Mouse (Mus musculus): ENCODE results near the gene Tuba8. TPM values are rescaled to one million over a fixed set of nuclear protein-coding genes. Genes with fewer than 3 reads are reported as not detected.

The Tuba8 gene
- total and polyA plus RNA-seq, 2 experiments from 2014 or later: 1.8 to 1.9 TPM

DNA sequence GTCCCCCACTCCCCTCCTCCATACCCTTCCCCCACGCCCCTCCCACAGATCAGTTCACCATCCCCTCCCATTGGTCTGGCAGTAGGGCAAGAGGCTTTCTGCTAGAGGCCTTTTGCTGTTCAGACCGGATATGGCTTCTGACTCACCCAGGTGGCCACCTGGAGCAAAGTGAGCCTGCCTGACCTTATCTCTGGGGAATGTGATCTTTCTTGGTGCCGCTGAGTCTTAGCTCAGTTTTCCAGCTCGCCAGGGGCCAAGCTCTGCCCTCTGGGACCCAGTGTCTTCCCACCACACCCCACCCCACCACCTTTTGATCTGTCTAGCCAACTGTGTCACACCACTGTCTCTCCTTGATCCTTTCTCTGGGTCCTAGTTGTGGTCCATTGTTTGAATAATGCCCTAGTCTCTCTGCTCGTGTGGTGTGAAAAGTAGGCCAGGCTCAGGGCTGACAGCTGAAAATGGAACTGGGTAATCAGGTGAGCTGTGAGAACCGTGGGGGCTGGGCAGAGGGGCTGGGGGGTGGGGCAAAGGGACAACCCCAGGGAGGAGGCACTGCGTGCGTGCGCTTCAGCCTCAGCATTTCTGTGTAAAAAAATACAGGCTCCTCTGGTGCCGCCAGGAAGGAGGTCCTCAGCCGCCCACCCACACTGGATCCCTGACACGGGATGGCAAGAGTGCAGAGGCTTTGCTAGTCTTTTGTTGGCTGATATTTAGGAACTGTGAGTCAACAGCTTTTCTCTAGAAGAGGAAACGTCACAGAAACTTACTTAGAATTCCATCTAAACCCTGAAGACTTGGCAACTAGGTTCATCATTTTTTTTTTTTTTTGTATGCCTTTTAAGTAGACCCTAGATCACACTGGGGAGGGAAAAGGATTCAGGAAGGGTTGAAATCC, 16.2 kb upstream of the Tuba8 start:
- Histone ChIP-seq H3K9me3 (ENCODE audit: low read length) (no peaks in the 10 kb centered on the region), H3K9ac (replicated peaks; ENCODE audit: low read length, poor library complexity, severe bottlenecking) (no peak overlapping the region), H3K4me3 (ENCODE audit: low read depth, low read length) (no peak overlapping the region), H3K27me3 (ENCODE audit: insufficient read depth, low read length) (no peaks in the 10 kb centered on the region), H3K36me3 (ENCODE audit: insufficient read depth, low read length) (peaks cover 46% of the 10 kb centered on the region), H3K4me2 (ENCODE audit: low read depth, low read length, poor library complexity, severe bottlenecking) (no peak overlapping the region), H3K27ac (ENCODE audit: low read depth, low read length) (no peak overlapping the region), H3K4me1 (ENCODE audit: insufficient read depth, low read length) (no peaks in the 10 kb centered on the region)
- TF ChIP-seq CTCF (IDR thresholded peaks at IDR 0.05): no peak
- DNase-seq (ENCODE audit: low spot score) (no peak), ATAC-seq (ENCODE audit: low FRiP score) (no peak)
- 38% methylated on average over 13 of the region's 13 CpGs for WGBS

DNA sequence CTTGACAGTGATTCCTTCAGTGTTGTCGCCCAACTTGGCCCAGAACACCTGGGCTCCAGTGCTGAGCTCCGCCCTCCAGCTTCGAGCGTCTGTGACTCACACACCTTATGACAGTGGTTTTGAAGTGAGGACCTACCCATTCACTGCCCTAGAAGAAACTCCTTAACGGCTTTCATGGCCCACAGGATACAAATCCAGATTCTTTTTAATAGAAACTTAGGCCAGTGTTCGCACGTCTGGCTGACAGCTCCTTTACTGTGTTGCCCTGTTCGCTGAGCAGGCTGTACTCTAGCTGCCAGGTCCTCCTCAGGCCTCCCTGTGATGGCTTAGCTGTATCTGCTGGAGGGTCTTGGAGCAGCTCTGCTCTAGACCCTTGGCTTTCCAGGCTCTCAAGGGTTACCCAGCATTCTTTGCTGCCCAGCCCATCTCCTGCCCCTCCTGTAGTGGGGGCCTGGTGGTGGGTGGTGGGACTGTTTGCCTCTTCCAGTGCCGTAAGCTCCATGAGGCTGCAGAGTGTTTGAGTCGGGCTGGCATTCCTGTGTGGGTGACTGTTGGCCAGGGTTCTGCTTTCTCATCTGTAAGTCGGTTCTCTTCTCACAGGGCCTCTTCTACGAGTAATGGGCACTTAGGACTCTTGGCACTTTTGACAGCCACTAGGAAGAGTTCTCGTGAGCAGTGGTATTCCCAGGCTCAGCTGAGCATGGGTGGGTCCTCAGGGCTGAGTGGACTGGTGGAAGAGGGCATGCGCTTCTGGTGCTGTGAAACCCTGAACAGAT, 15.4 kb upstream of the Tuba8 start:
- ATAC-seq (ENCODE audit: low FRiP score) (no peak; the same call in 1 of the 2 replicates), DNase-seq (ENCODE audit: low spot score) (no peak)
- no peak for TF ChIP-seq CTCF (IDR thresholded peaks at IDR 0.05)
- Histone ChIP-seq H3K36me3 (ENCODE audit: insufficient read depth, low read length) (peaks cover 40% of the 10 kb centered on the region), H3K27me3 (ENCODE audit: insufficient read depth, low read length) (no peaks in the 10 kb centered on the region), H3K9ac (replicated peaks; ENCODE audit: low read length, poor library complexity, severe bottlenecking) (no peak overlapping the region), H3K4me1 (ENCODE audit: insufficient read depth, low read length) (no peaks in the 10 kb centered on the region), H3K4me3 (ENCODE audit: low read depth, low read length) (no peak overlapping the region), H3K4me2 (ENCODE audit: low read depth, low read length, poor library complexity, severe bottlenecking) (no peak overlapping the region), H3K27ac (ENCODE audit: low read depth, low read length) (no peak overlapping the region), H3K9me3 (ENCODE audit: low read length) (no peaks in the 10 kb centered on the region)
- 88% methylated on average over 14 of the region's 14 CpGs for WGBS

DNA sequence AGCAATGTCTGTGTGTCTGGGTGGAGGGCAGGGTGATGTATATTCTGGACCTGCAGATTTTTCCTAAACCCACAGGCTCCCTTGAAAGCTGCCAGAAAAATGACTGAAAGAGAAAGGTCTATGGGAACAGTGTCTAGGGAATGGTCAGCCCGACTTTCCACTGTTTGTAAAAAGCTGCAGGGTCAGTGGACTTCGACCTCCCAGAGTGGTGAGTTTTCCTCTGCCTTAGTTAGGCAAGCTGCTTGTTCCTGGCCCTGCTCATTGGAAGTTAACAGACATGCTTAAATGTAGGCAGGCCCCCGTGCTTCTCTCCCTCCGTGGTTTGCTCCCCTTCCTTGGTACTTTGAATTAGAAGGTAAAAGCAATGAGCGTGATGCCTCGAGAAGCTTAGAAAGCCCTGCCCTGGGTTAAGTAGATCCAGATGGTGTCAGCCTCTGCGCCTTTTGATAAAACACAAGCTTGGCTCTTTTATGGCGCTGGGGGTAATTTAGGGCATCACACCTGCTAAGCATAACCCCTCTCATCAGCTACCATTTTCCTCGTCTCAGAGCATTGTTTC, 12.6 kb upstream of the Tuba8 start:
- Histone ChIP-seq H3K27me3 (ENCODE audit: insufficient read depth, low read length) (no peaks in the 10 kb centered on the region), H3K4me1 (ENCODE audit: insufficient read depth, low read length) (no peaks in the 10 kb centered on the region), H3K27ac (ENCODE audit: low read depth, low read length) (no peak overlapping the region), H3K4me3 (ENCODE audit: low read depth, low read length) (no peak overlapping the region), H3K9me3 (ENCODE audit: low read length) (no peaks in the 10 kb centered on the region), H3K4me2 (ENCODE audit: low read depth, low read length, poor library complexity, severe bottlenecking) (no peak overlapping the region), H3K9ac (replicated peaks; ENCODE audit: low read length, poor library complexity, severe bottlenecking) (no peak overlapping the region), H3K36me3 (ENCODE audit: insufficient read depth, low read length) (peaks cover 30% of the 10 kb centered on the region)
- 69% methylated on average over 9 of the region's 9 CpGs for WGBS
- ATAC-seq (ENCODE audit: low FRiP score) (no peak), DNase-seq (ENCODE audit: low spot score) (no peak)
- TF ChIP-seq CTCF (IDR thresholded peaks at IDR 0.05): no peak

DNA sequence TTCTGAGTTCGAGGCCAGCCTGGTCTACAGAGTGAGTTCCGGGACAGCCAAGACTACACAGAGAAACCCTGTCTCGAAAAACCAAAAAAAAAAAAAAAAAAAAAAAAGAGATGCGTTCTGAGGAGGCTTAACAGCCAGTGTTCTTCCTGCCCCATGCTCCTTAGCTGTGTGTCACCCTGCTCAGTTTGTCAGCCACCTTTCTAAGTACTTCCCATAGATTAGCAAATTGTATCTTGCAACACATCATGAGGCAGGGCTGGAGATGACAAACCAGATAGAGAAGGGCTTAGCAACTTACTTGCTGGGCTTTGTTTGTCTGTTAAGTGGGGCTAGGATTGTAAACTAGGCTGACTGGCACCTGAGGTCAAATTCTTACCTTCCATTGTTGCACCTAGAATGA, 10.0 kb upstream of the Tuba8 start:
- no peaks in the 10 kb centered on the region for H3K27me3 ChIP-seq (ENCODE audit: insufficient read depth, low read length)
- H3K27ac ChIP-seq (ENCODE audit: low read depth, low read length): no peak overlapping the region
- H3K9me3 ChIP-seq (ENCODE audit: low read length): no peaks in the 10 kb centered on the region
- TF ChIP-seq CTCF (IDR thresholded peaks at IDR 0.05): no peak
- H3K9ac ChIP-seq (replicated peaks; ENCODE audit: low read length, poor library complexity, severe bottlenecking): no peak overlapping the region
- H3K4me3 ChIP-seq (ENCODE audit: low read depth, low read length): no peak overlapping the region
- DNase-seq (ENCODE audit: low spot score) (no peak), ATAC-seq (ENCODE audit: low FRiP score) (no peak)
- WGBS: 87% methylated on average over 4 of the region's 4 CpGs
- no peaks in the 10 kb centered on the region for H3K4me1 ChIP-seq (ENCODE audit: insufficient read depth, low read length)
- H3K36me3 ChIP-seq (ENCODE audit: insufficient read depth, low read length): peaks cover 14% of the 10 kb centered on the region
- H3K4me2 ChIP-seq (ENCODE audit: low read depth, low read length, poor library complexity, severe bottlenecking): no peak overlapping the region

DNA sequence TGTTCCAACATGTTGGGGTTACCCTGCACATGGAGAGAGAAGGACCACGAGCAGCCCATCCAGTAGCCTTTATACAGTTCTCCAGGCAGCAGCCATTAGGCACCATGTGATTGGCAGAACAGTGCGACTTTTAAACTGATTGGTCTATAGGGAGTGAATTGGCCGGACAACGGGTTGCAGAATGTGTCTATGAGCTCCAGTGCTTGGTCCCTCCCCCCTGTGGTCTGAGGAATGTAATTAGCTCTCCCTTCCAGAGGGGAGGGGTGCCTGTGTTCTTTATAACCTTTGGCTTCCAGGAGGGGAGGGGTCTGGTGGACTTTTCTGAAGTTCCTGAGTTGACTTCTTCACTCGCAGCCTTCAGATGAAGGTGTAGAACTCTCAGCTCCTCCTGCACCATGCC, 8.5 kb upstream of the Tuba8 start:
- no peak overlapping the region for H3K9ac ChIP-seq (replicated peaks; ENCODE audit: low read length, poor library complexity, severe bottlenecking)
- H3K27ac ChIP-seq (ENCODE audit: low read depth, low read length): no peak overlapping the region
- no peak for TF ChIP-seq CTCF (IDR thresholded peaks at IDR 0.05)
- no peaks in the 10 kb centered on the region for H3K4me1 ChIP-seq (ENCODE audit: insufficient read depth, low read length)
- WGBS: 79% methylated on average over 5 of the region's 5 CpGs
- H3K4me2 ChIP-seq (ENCODE audit: low read depth, low read length, poor library complexity, severe bottlenecking): no peak overlapping the region
- no peak overlapping the region for H3K4me3 ChIP-seq (ENCODE audit: low read depth, low read length)
- H3K36me3 ChIP-seq (ENCODE audit: insufficient read depth, low read length): peaks cover under 1% of the 10 kb centered on the region; the same call in 1 of the 2 replicates
- ATAC-seq (ENCODE audit: low FRiP score): no peak
- H3K27me3 ChIP-seq (ENCODE audit: insufficient read depth, low read length): no peaks in the 10 kb centered on the region
- H3K9me3 ChIP-seq (ENCODE audit: low read length): no peaks in the 10 kb centered on the region
- DNase-seq (ENCODE audit: low spot score): no peak

Measured in midbrain, postnatal 0 days (tissue).